Mouse (Mus musculus): ENCODE results near the gene Abracl. TPM values are rescaled to one million over a fixed set of nuclear protein-coding genes. Genes with fewer than 3 reads are reported as not detected.

Abracl gene
- polyA plus RNA-seq, 1 experiment from 2014 or later, result 373 TPM

DNA sequence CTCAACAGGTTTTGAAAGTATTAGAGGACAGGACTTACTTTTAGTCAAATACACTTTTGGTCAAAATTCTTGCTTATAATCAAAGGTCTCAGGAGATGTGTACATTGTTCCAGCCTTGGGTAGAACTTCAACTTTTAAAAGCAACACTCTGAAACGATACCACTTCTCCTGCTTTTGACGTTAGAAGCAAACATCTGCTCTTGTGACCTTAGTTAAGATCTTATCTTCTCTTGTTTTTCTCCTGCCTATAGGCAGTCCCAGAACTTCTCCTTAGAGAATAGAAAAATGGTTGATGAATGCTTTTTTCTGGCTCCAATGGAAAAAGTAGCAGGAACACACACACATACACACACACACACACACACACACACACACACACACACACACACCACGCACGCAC is 57.0 kb downstream of the Abracl start:
- Histone ChIP-seq H3K27me3 (no peaks in the 10 kb centered on the region), H3K4me2 (no peak overlapping the region)
- WGBS, result 91% methylated on average over 4 of the region's 4 CpGs

More for the DNA sequence above, 57.0 kb downstream of the Abracl start:
- H3K9ac ChIP-seq, result no peak overlapping the region
- no peaks in the 10 kb centered on the region for H3K9me3 ChIP-seq (replicated peaks)
- H3K4me1 ChIP-seq, result no peaks in the 10 kb centered on the region
- no peaks in the 10 kb centered on the region for H3K36me3 ChIP-seq (ENCODE audit: poor library complexity, severe bottlenecking)
- H3K27ac ChIP-seq, result no peak overlapping the region
- no peak overlapping the region for H3K4me3 ChIP-seq
- ATAC-seq, result no peak

Other genes starting within 250 kb of the Abracl start
- gene Txlnb, start 227.1 kb downstream of the Abracl start, polyA plus RNA-seq (2015; fragmentation: Nextera tagmentation; extraction: Ambion mirVana), result 0.99 and 1.0 TPM in 2 replicates
- gene Heca, start 75.2 kb downstream of the Abracl start, polyA plus RNA-seq (2015; fragmentation: Nextera tagmentation; extraction: Ambion mirVana), result 4.2 and 5.0 TPM in 2 replicates
- gene Reps1, start 32.6 kb upstream of the Abracl start, polyA plus RNA-seq (2015; fragmentation: Nextera tagmentation; extraction: Ambion mirVana), result 16.3 and 17.9 TPM in 2 replicates
- gene Ect2l, start 187.6 kb upstream of the Abracl start, polyA plus RNA-seq (2015; fragmentation: Nextera tagmentation; extraction: Ambion mirVana), result 0.58 TPM in 1 of 2 replicates, not detected in the other
- 6.8 and 7.2 TPM in 2 replicates for gene Ccdc28a, start 211.7 kb upstream of the Abracl start, polyA plus RNA-seq (2015; fragmentation: Nextera tagmentation; extraction: Ambion mirVana)